Mouse (Mus musculus) liver, postnatal 0 days (tissue): Measurements from ENCODE around the gene Cstb.

Source experiments
- CTCF ChIP-seq: sonication (generic); IDR thresholded peaks from 2 replicates; pipeline ENCODE4 v1.5.1; 2016; ENCODE audit warnings: antibody characterized with exemption, low read depth
- EP300 ChIP-seq: IDR thresholded peaks from 2 replicates; pipeline ENCODE4 v1.6.1; 2016; ENCODE audit warnings: antibody characterized with exemption, low read depth, mild to moderate bottlenecking

DNA sequence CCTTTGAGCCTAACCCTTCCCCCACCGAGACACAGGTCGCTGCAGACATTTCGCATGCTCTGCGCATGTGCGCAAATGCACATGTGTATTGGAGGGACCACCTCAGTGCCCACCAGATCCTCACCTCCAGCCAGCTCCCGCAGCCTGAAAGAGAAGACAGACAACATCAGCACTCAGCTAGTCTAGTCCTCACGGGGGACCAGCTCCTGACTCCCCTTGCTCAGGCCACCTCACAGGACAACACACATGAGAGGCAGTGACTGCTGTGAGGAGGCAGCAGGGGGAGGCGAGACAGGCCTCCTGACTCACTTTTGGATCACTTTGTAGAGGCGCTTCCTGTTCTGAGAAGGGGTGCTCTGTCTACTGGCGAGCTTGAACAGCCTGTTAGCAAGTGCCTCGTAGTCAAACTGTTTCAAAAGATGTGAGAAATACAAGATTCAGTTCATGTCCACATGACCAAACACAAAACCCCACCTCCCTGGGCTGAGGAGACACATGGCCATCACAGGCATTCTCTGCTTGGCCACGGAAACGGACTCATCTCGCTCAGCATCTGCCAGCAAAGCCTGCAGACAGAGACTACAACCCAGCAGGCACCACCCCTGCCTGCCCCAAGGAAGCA lies 23.1 kb upstream of the Cstb start:
- TF ChIP-seq CTCF (no peak), EP300 (no peak)
